Mouse (Mus musculus) kidney, embryonic 16.5 days (tissue): ENCODE measurements at regions not wholly inside any gene's neighbourhood (a gene's known extent, or its start where the extent isn't known, plus 50 kb on each side); places are given as distances from the start of the nearest gene placed in this dataset.
A peak's percentile ranks its signal among the peaks of the same experiment; 100 is the strongest.
"Not testable (repeated sequence)": the region's sequence is repeated elsewhere in the genome, so short reads cannot be mapped to it uniquely, and the experiment has no call there.

Experiments
- ATAC-seq: fragments of 200-750 bp; cut with Nextera tagmentation; 2 replicates; pipeline ENCODE4 v1.8.0; 2017; ENCODE audit warnings: moderate TSS enrichment; ENCODE audit not compliant: low FRiP score, low TSS enrichment
- H3K27ac ChIP-seq: fragments of 300-500 bp; sonication (generic); 2 replicates; pipeline ENCODE4 v1.5.1; 2014; ENCODE audit warnings: low read length
- H3K27me3 ChIP-seq: fragments of 300-500 bp; sonication (generic); 2 replicates; pipeline ENCODE4 v1.6.1; 2014; ENCODE audit warnings: low read length, control low read depth, mixed read lengths; ENCODE audit not compliant: insufficient read depth
- H3K36me3 ChIP-seq: fragments of 300-500 bp; sonication (generic); 2 replicates; pipeline ENCODE4 v1.6.1; 2014; ENCODE audit warnings: low read length, control low read depth, mixed read lengths; ENCODE audit not compliant: insufficient read depth
- H3K4me1 ChIP-seq: fragments of 300-500 bp; sonication (generic); 2 replicates; pipeline ENCODE4 v1.6.1; 2014; ENCODE audit warnings: low read length, control low read depth, mixed read lengths; ENCODE audit not compliant: insufficient read depth
- H3K4me2 ChIP-seq: fragments of 300-500 bp; sonication (generic); replicated peaks from 2 replicates; pipeline ENCODE4 v1.6.1; 2014; ENCODE audit warnings: low read depth, low read length
- H3K4me3 ChIP-seq: fragments of 300-500 bp; sonication (generic); 2 replicates; pipeline ENCODE4 v1.5.1; 2014; ENCODE audit warnings: mild to moderate bottlenecking, low read length
- H3K9ac ChIP-seq: fragments of 300-500 bp; sonication (generic); replicated peaks from 2 replicates; pipeline ENCODE4 v1.6.1; 2014; ENCODE audit warnings: low read length
- H3K9me3 ChIP-seq: fragments of 300-500 bp; sonication (generic); 2 replicates; pipeline ENCODE4 v1.6.1; 2016; ENCODE audit warnings: low read length, control low read depth
- WGBS: fragments of 180-500 bp; shearing (Covaris S2); extraction: QIAGEN DNeasy Blood & Tissue Kit; methylation state at CpG from one replicate; pipeline ENCODE4 v1.1.7; 2014; 5-methylcytosine and 5-hydroxymethylcytosine counted together

DNA sequence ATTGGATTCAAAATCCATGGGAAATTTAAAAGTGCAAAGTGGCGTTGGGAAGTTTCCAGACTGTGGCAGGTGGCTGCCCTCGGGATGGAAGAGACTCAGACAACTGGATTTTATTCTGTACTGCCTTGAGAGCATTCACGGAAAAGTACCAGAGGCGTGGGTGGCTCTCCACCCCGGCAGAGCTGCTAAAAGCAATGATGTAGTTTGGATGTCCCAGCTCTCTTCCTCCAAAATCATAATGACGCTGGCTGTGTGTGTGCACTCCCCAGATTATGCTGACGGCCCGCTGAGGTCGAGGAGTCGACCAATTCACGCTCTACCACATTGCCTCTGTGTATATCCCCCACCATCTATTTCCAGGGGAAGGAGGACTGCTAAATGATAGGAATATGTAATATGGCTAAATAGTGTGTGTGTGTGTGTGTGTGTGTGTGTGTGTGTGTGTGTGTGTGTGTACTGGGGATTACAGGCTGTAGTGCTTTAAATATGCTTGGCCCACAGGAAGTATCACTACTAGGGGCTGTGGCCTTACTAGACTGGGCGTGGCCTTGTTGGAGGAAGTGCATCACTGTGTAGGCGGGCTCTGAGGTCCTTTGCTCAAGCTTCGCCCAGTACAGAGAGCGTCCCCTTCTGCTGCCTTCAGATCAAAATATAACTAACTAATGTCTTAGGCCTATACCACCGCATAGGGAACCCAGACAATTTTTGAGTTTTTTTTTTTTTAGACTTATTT lies 179.0 kb downstream of the Katnal1 start:
- Histone ChIP-seq H3K9me3 (no peaks in the 10 kb centered on the region), H3K4me3 (no peak overlapping the region), H3K4me2 (no peak overlapping the region), H3K9ac (no peak overlapping the region), H3K27me3 (no peaks in the 10 kb centered on the region), H3K27ac (no peak overlapping the region), H3K36me3 (no peaks in the 10 kb centered on the region), H3K4me1 (peaks cover 4% of the 10 kb centered on the region)
- no peak for ATAC-seq
- WGBS: 86% methylated on average over 16 of the region's 16 CpGs

- ATAC-seq: no peak
- no peak overlapping the region for H3K4me2 ChIP-seq
- no peak overlapping the region for H3K27ac ChIP-seq
- H3K9me3 ChIP-seq: no peaks in the 10 kb centered on the region
- 85% methylated on average over 21 of the region's 21 CpGs for WGBS
- H3K4me3 ChIP-seq: no peak overlapping the region
- no peaks in the 10 kb centered on the region for H3K27me3 ChIP-seq
- H3K36me3 ChIP-seq: no peaks in the 10 kb centered on the region
- no peaks in the 10 kb centered on the region for H3K4me1 ChIP-seq
- H3K9ac ChIP-seq: no peak overlapping the region
These were observed 181.0 kb downstream of the Katnal1 start for GRCm38 (mm10) chr5:148747972-148748764.

DNA sequence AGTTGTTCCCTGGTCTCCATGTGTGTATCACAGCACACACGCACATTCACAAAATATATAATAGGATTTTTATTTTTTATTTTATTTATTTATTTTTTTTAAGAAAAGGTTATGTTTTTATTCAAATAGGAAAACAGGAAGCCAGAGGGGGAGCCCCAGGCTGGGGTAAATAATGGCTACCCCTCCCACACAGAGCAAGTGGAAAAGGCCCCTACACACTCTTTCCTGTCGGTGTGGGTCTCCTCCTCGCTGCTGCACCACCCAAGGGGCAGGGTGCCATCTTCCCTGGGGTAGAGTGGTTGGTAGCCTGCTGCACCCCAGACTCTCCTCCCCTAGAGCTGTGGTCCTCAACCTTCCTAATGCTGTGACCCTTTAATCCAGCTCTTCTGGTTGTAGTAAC lies 181.6 kb downstream of the Katnal1 start:
- Histone ChIP-seq H3K9ac (no peak overlapping the region), H3K36me3 (no peaks in the 10 kb centered on the region), H3K27me3 (no peaks in the 10 kb centered on the region), H3K27ac (no peak overlapping the region), H3K4me3 (no peak overlapping the region), H3K4me2 (no peak overlapping the region), H3K4me1 (no peaks in the 10 kb centered on the region), H3K9me3 (no peaks in the 10 kb centered on the region)
- no peak for ATAC-seq
- 76% methylated on average over 3 of the region's 3 CpGs for WGBS

- ATAC-seq, H3K27ac ChIP-seq, H3K4me2 ChIP-seq, H3K36me3 ChIP-seq, H3K27me3 ChIP-seq, H3K9me3 ChIP-seq, H3K4me3 ChIP-seq, H3K9ac ChIP-seq, H3K4me1 ChIP-seq: not testable (repeated sequence)
- 67% methylated on average over 6 of the region's 6 CpGs for WGBS
These were observed 182.4 kb downstream of the Katnal1 start for GRCm38 (mm10) chr5:148746726-148747125.

GRCm38 (mm10) chr5:148744676-148745391 lies 184.3 kb downstream of the Katnal1 start:
- Histone ChIP-seq H3K36me3 (no peaks in the 10 kb centered on the region), H3K9me3 (no peaks in the 10 kb centered on the region), H3K9ac (no peak overlapping the region), H3K27me3 (no peaks in the 10 kb centered on the region), H3K27ac (no peak overlapping the region), H3K4me2 (no peak overlapping the region), H3K4me3 (no peak overlapping the region), H3K4me1 (peaks cover 6% of the 10 kb centered on the region; the same call in 1 of the 2 replicates)
- no peak for ATAC-seq
- WGBS: 88% methylated on average over 7 of the region's 7 CpGs

GRCm38 (mm10) chr5:148742158-148742835 lies 186.8 kb downstream of the Katnal1 start:
- H3K27ac ChIP-seq: no peak overlapping the region
- no peak overlapping the region for H3K9ac ChIP-seq
- H3K4me2 ChIP-seq: no peak overlapping the region
- no peak overlapping the region for H3K4me3 ChIP-seq
- 93% methylated on average over 8 of the region's 8 CpGs for WGBS
- no peak for ATAC-seq
- no peaks in the 10 kb centered on the region for H3K36me3 ChIP-seq
- no peaks in the 10 kb centered on the region for H3K9me3 ChIP-seq
- H3K4me1 ChIP-seq: peaks cover 8% of the 10 kb centered on the region; the same call in 1 of the 2 replicates
- no peaks in the 10 kb centered on the region for H3K27me3 ChIP-seq

DNA sequence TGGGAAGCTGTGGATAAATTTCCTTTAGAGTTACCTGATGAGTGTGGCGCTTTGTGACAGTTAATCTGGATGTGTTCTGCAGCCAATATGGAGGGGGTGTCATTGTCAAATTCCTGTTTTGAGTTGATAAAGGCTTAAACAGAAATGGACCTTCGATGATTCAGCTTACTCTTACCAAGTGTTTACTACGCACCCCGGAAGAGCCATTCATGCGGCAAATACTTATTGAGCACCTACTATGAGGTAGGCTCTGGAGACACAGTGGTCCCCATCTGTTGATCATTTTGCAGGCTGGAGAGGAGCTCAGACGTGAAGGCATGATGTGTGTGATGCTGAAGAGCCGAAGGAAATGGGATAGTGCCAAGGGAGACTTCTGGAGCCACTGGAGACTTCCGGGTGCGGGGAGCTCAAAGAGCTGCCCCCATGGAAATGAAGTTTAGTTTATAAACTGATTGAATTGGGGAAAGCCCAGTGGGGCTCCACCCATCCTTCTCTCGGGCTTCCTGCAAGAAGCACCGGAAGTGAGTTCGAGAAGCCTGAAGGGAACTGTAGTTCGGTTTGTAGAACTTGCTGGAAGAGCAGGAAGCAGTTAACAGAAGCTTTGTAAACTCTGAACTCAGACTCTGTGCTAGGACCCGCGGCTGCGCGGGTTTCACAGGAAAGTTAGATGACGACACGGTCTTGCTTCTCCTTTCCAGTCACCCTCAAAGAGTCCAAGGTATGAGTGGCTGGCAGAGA lies 187.7 kb downstream of the Katnal1 start:
- no peak for ATAC-seq
- Histone ChIP-seq H3K4me1 (peaks cover 8% of the 10 kb centered on the region; the same call in 1 of the 2 replicates), H3K4me3 (no peak overlapping the region), H3K9me3 (no peaks in the 10 kb centered on the region; the same call in 1 of the 2 replicates), H3K27me3 (no peaks in the 10 kb centered on the region), H3K27ac (no peak overlapping the region), H3K9ac (no peak overlapping the region), H3K36me3 (no peaks in the 10 kb centered on the region), H3K4me2 (no peak overlapping the region)
- WGBS: 87% methylated on average over 19 of the region's 19 CpGs

DNA sequence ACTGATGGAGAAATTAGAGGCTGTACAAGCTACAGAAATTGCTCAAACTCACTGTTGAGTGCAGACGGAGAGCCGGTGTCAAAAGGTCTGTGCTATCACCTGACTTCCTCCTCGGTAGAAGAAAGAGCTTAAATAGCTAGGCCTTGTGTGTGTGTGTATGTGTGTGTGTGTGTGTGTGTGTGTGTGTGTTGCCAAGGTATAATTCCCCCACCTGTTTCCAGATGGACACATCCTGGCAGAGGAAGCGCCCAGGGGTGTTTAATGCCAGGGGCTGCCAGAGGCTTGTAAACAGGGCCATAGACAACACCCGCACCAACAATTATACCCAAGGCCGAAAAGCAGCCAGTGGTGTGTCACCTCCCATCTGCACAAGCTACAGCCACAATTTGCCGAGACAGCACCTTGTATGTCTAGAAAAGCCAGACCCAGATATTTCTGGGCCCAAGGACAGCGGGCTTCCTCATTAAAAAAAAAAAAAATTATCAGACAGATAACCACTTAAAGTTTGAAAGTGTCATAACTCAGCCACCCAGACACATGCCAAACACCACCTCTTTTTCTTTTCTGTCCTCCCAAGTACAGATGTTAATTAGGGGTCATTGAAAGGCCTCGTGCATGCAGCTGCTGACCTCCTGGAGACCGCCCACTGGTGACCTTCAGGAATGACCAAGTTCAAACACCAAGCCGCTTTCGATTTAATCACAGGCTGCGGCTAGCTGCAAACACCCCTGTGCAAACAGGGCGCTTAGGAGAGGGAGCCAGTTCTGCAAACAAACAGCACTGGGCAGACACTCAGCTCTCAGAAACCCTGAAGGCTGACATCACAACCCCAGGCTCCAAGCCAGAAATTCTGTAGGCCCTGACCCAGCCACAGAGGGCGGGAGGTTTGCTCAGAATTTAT lies 188.0 kb upstream of the Ubl3 start:
- Histone ChIP-seq H3K4me3 (no peak overlapping the region), H3K4me2 (no peak overlapping the region)

More for the DNA sequence above, 188.0 kb upstream of the Ubl3 start:
- WGBS: 38% methylated on average over 15 of the region's 15 CpGs
- Histone ChIP-seq H3K4me1 (peaks cover 8% of the 10 kb centered on the region; the same call in 1 of the 2 replicates), H3K9me3 (peaks cover 6% of the 10 kb centered on the region), H3K27me3 (no peaks in the 10 kb centered on the region), H3K36me3 (no peaks in the 10 kb centered on the region), H3K9ac (no peak overlapping the region), H3K27ac (no peak overlapping the region)
- ATAC-seq: peak; percentile 46; the same call in 1 of the 2 replicates
